Mouse (Mus musculus) MEL (cell line): ENCODE results near the gene Ebf4. TPM values are rescaled to one million over a fixed set of nuclear protein-coding genes. Genes with fewer than 3 reads are reported as not detected.

Experiments
- DNase-seq: peaks from one replicate; pipeline ENCODE4 v3.0.0; 2011; ENCODE audit warnings: low read depth, low spot score
- H3K27ac ChIP-seq: 2 replicates; pipeline ENCODE4 v1.5.1; 2012; ENCODE audit warnings: low read depth, mild to moderate bottlenecking, control low read depth, low read length, moderate library complexity; ENCODE audit not compliant: control insufficient read depth
- H3K27me3 ChIP-seq, 2 experiments: fragments of 150-350 bp in 1 of 2; sonication (generic) in 1 of 2; 2 replicates each; pipeline ENCODE4 v1.6.1; 2012; ENCODE audit warnings: low read length in 2 of 2, mild to moderate bottlenecking in 2 of 2, improper control_type of control experiment in 1 of 2, moderate library complexity in 1 of 2; ENCODE audit not compliant: insufficient read depth in 2 of 2, control insufficient read depth in 1 of 2
- H3K36me3 ChIP-seq, 2 experiments: 2 replicates each; pipeline ENCODE4 v1.6.1; 2012 to 2014; ENCODE audit warnings: low read length in 2 of 2, improper control_type of control experiment in 1 of 2, inconsistent platforms in 1 of 2, mild to moderate bottlenecking in 1 of 2; ENCODE audit not compliant: insufficient read depth in 2 of 2, control insufficient read depth in 1 of 2
- H3K4me1 ChIP-seq, 2 experiments: fragments of 150-350 bp in 1 of 2; sonication (generic) in 1 of 2; 2 replicates each; pipeline ENCODE4 v1.6.1; 2012; ENCODE audit warnings: low read length in 2 of 2, improper control_type of control experiment in 1 of 2, mild to moderate bottlenecking in 1 of 2; ENCODE audit not compliant: insufficient read depth in 2 of 2, control insufficient read depth in 1 of 2
- H3K4me3 ChIP-seq, 2 experiments: fragments of 150-350 bp in 1 of 2; sonication (generic) in 1 of 2; 2 replicates each; pipeline ENCODE4 v1.5.1; 2012; ENCODE audit warnings: low read depth in 2 of 2, low read length in 2 of 2, mild to moderate bottlenecking in 2 of 2, moderate library complexity in 2 of 2, control low read depth in 1 of 2, improper control_type of control experiment in 1 of 2; ENCODE audit not compliant: control insufficient read depth in 1 of 2, insufficient read depth in 1 of 2
- H3K79me2 ChIP-seq: 2 replicates; pipeline ENCODE4 v1.6.1; 2012; ENCODE audit warnings: mild to moderate bottlenecking, low read length, moderate library complexity; ENCODE audit not compliant: control insufficient read depth, poor library complexity, insufficient read depth
- H3K9ac ChIP-seq: 2 replicates; pipeline ENCODE4 v1.6.1; 2012; ENCODE audit warnings: low read depth, mild to moderate bottlenecking, control low read depth, low read length, moderate library complexity; ENCODE audit not compliant: control insufficient read depth, poor library complexity, severe bottlenecking
- H3K9me3 ChIP-seq: fragments of 150-350 bp; sonication (generic); replicated peaks from 2 replicates; pipeline ENCODE4 v1.6.1; 2012; ENCODE audit warnings: mild to moderate bottlenecking, low read length, improper control_type of control experiment, moderate library complexity; ENCODE audit not compliant: insufficient read depth
- CHD1 ChIP-seq: IDR thresholded peaks from 2 replicates; pipeline ENCODE4 v1.6.1; 2012; ENCODE audit warnings: low read depth, mild to moderate bottlenecking, inconsistent platforms, low read length, improper control_type of control experiment
- CHD2 ChIP-seq: IDR thresholded peaks from 2 replicates; pipeline ENCODE4 v1.6.1; 2011; ENCODE audit warnings: low read length, improper control_type of control experiment
- CTCF ChIP-seq, 3 experiments: IDR thresholded peaks in 2 of 3; conservative IDR thresholded peaks in 1 of 3; 2 replicates each; pipeline ENCODE4 v1.5.1; 2011 to 2012; ENCODE audit warnings: low read length in 3 of 3, low read depth in 2 of 3, mild to moderate bottlenecking in 2 of 3, improper control_type of control experiment in 1 of 3, inconsistent platforms in 1 of 3, mixed read lengths in 1 of 3, moderate library complexity in 1 of 3; ENCODE audit not compliant: control insufficient read depth in 1 of 3, insufficient read depth in 1 of 3, poor library complexity in 1 of 3, severe bottlenecking in 1 of 3
- ELF1 ChIP-seq: IDR thresholded peaks from 2 replicates; pipeline ENCODE4 v1.6.1; 2014; ENCODE audit warnings: low read depth, mild to moderate bottlenecking, inconsistent platforms, low read length, improper control_type of control experiment, moderate library complexity
- EP300 ChIP-seq, 2 experiments: IDR thresholded peaks; 2 replicates each; pipeline ENCODE4 v1.6.1; 2011; ENCODE audit warnings: improper control_type of control experiment in 2 of 2, low read length in 2 of 2, low read depth in 1 of 2, mild to moderate bottlenecking in 1 of 2
- HCFC1 ChIP-seq: IDR thresholded peaks from 2 replicates; pipeline ENCODE4 v1.6.1; 2012; ENCODE audit warnings: low read depth, mild to moderate bottlenecking, inconsistent platforms, low read length, improper control_type of control experiment, moderate library complexity
- MAFK ChIP-seq: IDR thresholded peaks from 2 replicates; pipeline ENCODE4 v1.6.1; 2011; ENCODE audit warnings: low read depth, mild to moderate bottlenecking, low read length, improper control_type of control experiment, borderline replicate concordance
- MAX ChIP-seq: IDR thresholded peaks from 2 replicates; pipeline ENCODE4 v1.6.1; 2011; ENCODE audit warnings: low read length, improper control_type of control experiment
- MAZ ChIP-seq: IDR thresholded peaks from 2 replicates; pipeline ENCODE4 v1.6.1; 2012; ENCODE audit warnings: low read depth, mild to moderate bottlenecking, inconsistent platforms, low read length, improper control_type of control experiment
- MXI1 ChIP-seq: IDR thresholded peaks from 2 replicates; pipeline ENCODE4 v1.6.1; 2011; ENCODE audit warnings: mild to moderate bottlenecking, low read depth, low read length, improper control_type of control experiment
- MYB ChIP-seq: IDR thresholded peaks from 2 replicates; pipeline ENCODE4 v1.6.1; 2011; ENCODE audit warnings: mild to moderate bottlenecking, low read depth, low read length, improper control_type of control experiment
- MYC ChIP-seq: IDR thresholded peaks from 2 replicates; pipeline ENCODE4 v1.6.1; 2011; ENCODE audit warnings: low read depth, mild to moderate bottlenecking, low read length, improper control_type of control experiment, moderate library complexity
- NELFE ChIP-seq: IDR thresholded peaks from 2 replicates; pipeline ENCODE4 v1.6.1; 2011; ENCODE audit warnings: low read depth, low read length, improper control_type of control experiment
- NRF1 ChIP-seq: IDR thresholded peaks from 2 replicates; pipeline ENCODE4 v1.6.1; 2014; ENCODE audit warnings: low read depth, mild to moderate bottlenecking, inconsistent platforms, low read length, improper control_type of control experiment, moderate library complexity; ENCODE audit not compliant: poor library complexity, insufficient read depth, severe bottlenecking
- POLR2A ChIP-seq, 2 experiments: IDR thresholded peaks; 2 replicates each; pipeline ENCODE4 v1.6.1; 2011 to 2012; ENCODE audit warnings: low read length in 2 of 2, mild to moderate bottlenecking in 2 of 2, control low read depth in 1 of 2, improper control_type of control experiment in 1 of 2, low read depth in 1 of 2, moderate library complexity in 1 of 2; ENCODE audit not compliant: control insufficient read depth in 1 of 2, insufficient read depth in 1 of 2, poor library complexity in 1 of 2
- POLR2AphosphoS2 ChIP-seq: IDR thresholded peaks from 2 replicates; pipeline ENCODE4 v1.6.1; 2011; ENCODE audit warnings: low read length, improper control_type of control experiment
- POLR2AphosphoS5 ChIP-seq: IDR thresholded peaks from 2 replicates; pipeline ENCODE4 v1.6.1; 2012; ENCODE audit warnings: low read depth, borderline replicate concordance, mild to moderate bottlenecking, inconsistent platforms, low read length, moderate library complexity, mixed read lengths
- SIN3A ChIP-seq: IDR thresholded peaks from 2 replicates; pipeline ENCODE4 v1.6.1; 2012; ENCODE audit warnings: low read length, improper control_type of control experiment, inconsistent platforms
- SMC3 ChIP-seq: IDR thresholded peaks from 2 replicates; pipeline ENCODE4 v1.6.1; 2011; ENCODE audit warnings: low read depth, low read length, improper control_type of control experiment
- UBTF ChIP-seq: IDR thresholded peaks from 2 replicates; pipeline ENCODE4 v1.6.1; 2012; ENCODE audit warnings: low read depth, mild to moderate bottlenecking, inconsistent platforms, low read length, improper control_type of control experiment, moderate library complexity, borderline replicate concordance; ENCODE audit not compliant: insufficient read depth
- USF1 ChIP-seq: IDR thresholded peaks from 2 replicates; pipeline ENCODE4 v1.6.1; 2014; ENCODE audit warnings: low read depth, mild to moderate bottlenecking, inconsistent platforms, low read length, improper control_type of control experiment, moderate library complexity
- ZMIZ1 ChIP-seq: IDR thresholded peaks from 2 replicates; pipeline ENCODE4 v1.6.1; 2012; ENCODE audit warnings: low read depth, mild to moderate bottlenecking, inconsistent platforms, low read length, improper control_type of control experiment, moderate library complexity
- polyA plus RNA-seq, 2 experiments: library from polyadenylated mRNA; stranded (reverse) in 1 of 2; unstranded in 1 of 2; fragments of >175 nt in 1 of 2; fragments of >200 nt in 1 of 2; gene quantifications; 2 replicates each; pipeline versions ENCODE4 v1.2.1 to v1.2.4; 2012; ENCODE audit warnings: low replicate concordance in 2 of 2, low read depth in 1 of 2; ENCODE audit not compliant: insufficient read length in 2 of 2, insufficient read depth in 1 of 2, missing spikeins in 1 of 2
- total RNA-seq: library from RNA; depleted of rRNA; stranded (reverse); fragments of 300-350 nt; gene quantifications from 2 replicates; pipeline ENCODE4 v1.2.3, GENCODE M21; 2012

Ebf4 gene
- total and polyA plus RNA-seq, 3 experiments, result 0.12 to 0.72 TPM; not detected in 1

- TF ChIP-seq MAFK (no peak), MAZ (no peak; the same call in 1 of the 2 replicates), POLR2AphosphoS2 (peak; percentile 99), NRF1 (peak; percentile 88), CHD2 (no peak), ZMIZ1 (peak; percentile 99), SMC3 (no peak), SIN3A (peak; percentile 82)
Measured at GRCm38 (mm10) chr2:130274149-130274861, 20.7 kb upstream of the Ebf4 start, which contains the start of gene Nop56 (continued).

- Histone ChIP-seq H3K27me3 (no peaks in the 10 kb centered on the region), H3K9me3 (no peaks in the 10 kb centered on the region), H3K27ac (peak overlapping the region; percentile 79), H3K4me3 (peak overlapping the region; percentile 86 to 94), H3K79me2 (peaks cover 43% of the 10 kb centered on the region), H3K4me1 (peaks cover 3 to 10% of the 10 kb centered on the region in 2 experiments; a peak in 2 of 4 replicates), H3K36me3 (peaks cover 14 to 23% of the 10 kb centered on the region in 2 experiments), H3K9ac (peak overlapping the region; percentile 98)
- no peak for TF ChIP-seq HCFC1
- no peak; the same call in 1 of the 2 replicates for TF ChIP-seq SIN3A
- TF ChIP-seq ELF1, result no peak
- no peak for TF ChIP-seq MAFK
- 0 out of 2 replicates have a peak, but pooled peaks have one; percentile 58 for TF ChIP-seq POLR2AphosphoS5
- DNase-seq, result peak; percentile 49
Measured at GRCm38 (mm10) chr2:130274862-130275261, 20.1 kb upstream of the Ebf4 start.

GRCm38 (mm10) chr2:130275649-130276048 lies 19.3 kb upstream of the Ebf4 start:
- TF ChIP-seq CHD2 (no peak), EP300 (IDR thresholded peaks at IDR 0.05; ENCODE audit: low read depth in 1 of 2, low read length in 2 of 2) (no peak), HCFC1 (peak; percentile 50; the same call in 1 of the 2 replicates), POLR2A (IDR thresholded peaks at IDR 0.05; ENCODE audit: control insufficient read depth in 1 of 2, insufficient read depth in 1 of 2, low read depth in 1 of 2, low read length in 2 of 2, poor library complexity in 1 of 2) (peak in 1 of 2 experiments; percentile 48; a peak in 1 of 4 replicates), MAX (peak; percentile 97), USF1 (peak; percentile 49; the same call in 1 of the 2 replicates), SMC3 (peak; percentile 42; the same call in 1 of the 2 replicates), NELFE (no peak), CTCF (IDR thresholded peaks at IDR 0.05 in 2 of 3, conservative IDR thresholded peaks at IDR 0.05 in 1 of 3; ENCODE audit: control insufficient read depth in 1 of 3, insufficient read depth in 1 of 3, low read depth in 2 of 3, low read length in 3 of 3, poor library complexity in 1 of 3, severe bottlenecking in 1 of 3) (peak; percentile 70 to 88 (median 70)), SIN3A (peak; percentile 88), MYC (peak; percentile 96), POLR2AphosphoS5 (no peak), CHD1 (peak; percentile 17; the same call in 1 of the 2 replicates), UBTF (no peak), MYB (no peak), MXI1 (peak; percentile 99)
- Histone ChIP-seq H3K4me1 (peaks cover 3 to 10% of the 10 kb centered on the region in 2 experiments; a peak in 2 of 4 replicates), H3K4me3 (peak overlapping the region; percentile 86 to 94), H3K9me3 (no peaks in the 10 kb centered on the region), H3K79me2 (peaks cover 43% of the 10 kb centered on the region), H3K27me3 (no peaks in the 10 kb centered on the region), H3K27ac (peak overlapping the region; percentile 79), H3K9ac (peak overlapping the region; percentile 98), H3K36me3 (peaks cover 14 to 23% of the 10 kb centered on the region in 2 experiments)
- peak; percentile 89 for DNase-seq
